Mouse (Mus musculus): ENCODE results near the gene Gria3.
A peak's percentile ranks its signal among the peaks of the same experiment; 100 is the strongest.

Gria3 gene

DNA sequence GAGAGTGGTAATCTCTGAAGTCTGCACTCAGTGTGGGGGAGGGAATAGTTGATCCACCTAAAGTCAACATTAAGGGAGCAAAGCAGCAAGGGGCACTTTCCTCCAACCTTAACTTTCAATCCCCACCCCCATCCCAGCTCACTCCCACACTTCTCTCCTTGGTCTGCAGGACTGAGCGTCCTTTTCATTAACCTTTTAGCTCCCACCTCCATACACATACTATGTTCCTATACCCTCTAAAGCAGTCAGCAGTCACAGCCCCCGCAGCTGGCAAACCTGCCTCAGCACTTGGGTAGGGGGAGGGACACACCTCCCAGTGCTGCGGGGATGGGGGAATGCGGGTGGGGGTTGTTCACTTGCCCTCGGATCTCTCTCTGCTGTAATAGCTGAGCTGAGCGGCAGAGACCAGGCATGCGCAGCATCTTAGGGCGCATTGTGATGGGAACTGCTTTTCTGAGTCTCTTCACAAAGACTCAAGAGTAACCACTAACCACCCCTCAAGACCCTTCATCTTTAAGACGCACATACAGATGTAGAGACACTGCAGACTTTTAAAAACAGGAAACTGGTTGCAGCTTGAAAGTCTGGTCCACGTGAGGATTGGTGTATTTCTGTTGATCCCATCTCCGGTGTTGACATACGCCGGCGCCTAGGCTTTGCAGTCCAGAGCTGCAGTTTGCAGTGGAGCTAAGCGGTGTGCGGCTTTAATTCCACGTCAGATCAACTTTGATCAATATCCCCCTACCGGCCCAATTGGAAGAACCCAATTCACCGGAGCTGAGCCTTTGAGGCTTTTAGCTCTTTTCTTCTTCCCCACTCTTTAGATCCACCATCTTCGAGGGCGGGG, at the start of gene Gria3:
TSS of gene Gria3 (plus strand) at position 797 of the 847 bp plus-strand sequence.
- peak; percentile 26 for DNase-seq (ENCODE audit: low read depth, low spot score)

DNA sequence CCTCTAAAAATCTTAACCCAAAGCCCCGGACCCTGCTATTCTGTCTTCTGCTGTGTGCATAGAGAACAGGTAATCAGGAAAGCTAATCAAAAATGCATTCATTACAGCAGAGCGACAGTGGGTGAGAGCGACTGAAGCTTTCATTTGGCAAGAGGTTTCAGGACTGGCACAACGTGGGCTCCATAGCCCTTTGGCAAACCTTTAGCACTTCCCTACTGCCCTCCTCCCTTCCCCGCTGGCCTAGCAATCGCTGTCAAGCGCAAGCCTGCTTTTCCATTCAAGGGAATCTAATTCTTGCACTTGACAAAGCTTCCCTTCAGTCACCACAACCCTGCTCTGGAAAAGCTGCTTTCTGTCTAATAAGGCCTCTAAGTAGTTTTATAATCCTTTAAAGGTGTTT, 13.6 kb upstream of the Gria3 start:
- no peak for DNase-seq (ENCODE audit: low read depth, low spot score)

DNA sequence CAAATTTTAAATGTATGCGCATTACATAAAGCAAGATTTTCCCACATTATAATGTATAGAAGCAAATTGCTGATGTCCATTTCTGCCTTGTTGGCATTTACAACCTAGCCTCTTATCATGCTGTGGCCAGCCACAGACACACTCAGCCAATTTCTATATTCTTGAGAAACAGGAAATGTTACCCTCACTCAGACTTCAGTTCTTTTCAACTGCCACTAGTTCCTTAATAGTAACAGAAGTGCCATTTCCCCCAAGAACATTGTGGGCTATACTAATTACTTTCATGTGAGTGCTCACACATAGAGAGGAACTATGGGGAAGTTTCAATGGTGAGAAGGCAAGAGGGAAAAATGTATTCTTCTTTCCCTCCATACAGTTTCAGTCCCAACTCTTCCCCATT, 11.6 kb upstream of the Gria3 start:
- no peak for DNase-seq (ENCODE audit: low read depth, low spot score)

DNA sequence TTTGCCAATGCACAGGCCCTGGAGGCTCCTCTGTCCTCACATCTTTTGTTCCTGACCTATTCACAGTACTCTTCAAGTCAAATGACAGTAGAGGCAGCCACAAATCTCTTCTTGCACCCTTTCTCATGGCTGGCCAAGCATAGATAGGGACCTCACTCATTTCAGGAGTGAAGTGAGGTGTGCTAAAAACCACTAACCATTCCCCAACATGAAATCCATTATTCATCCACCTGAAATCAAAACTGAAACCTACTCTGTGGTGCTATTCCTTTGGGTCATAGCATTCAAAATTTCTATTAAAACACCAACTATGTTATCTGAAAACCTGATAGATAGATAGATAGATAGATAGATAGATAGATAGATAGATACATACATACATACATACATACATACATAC, 2.2 kb upstream of the Gria3 start:
- no peak for DNase-seq (ENCODE audit: low read depth, low spot score)

DNA sequence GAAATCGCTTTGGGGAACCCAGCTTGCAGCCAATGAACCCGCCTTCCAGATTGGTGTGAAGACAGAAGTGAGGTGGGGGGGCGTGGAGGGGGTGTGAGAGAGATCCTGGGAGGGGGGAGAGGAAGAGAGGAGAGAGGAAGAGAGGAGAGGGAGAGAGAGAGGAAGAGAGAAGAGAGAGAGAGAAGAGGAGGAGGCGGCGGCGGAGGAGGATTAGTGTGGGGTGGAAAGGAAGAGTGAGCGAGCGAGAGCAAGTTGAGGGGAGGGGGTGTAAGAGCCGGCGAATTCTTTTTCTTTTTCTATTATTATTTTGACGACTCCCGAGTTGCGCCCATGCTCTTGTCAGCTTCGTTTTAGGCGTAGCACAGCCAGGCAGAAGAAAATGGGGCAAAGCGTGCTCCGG, 532 bp downstream of the Gria3 start:
- no peak for DNase-seq (ENCODE audit: low read depth, low spot score)

DNA sequence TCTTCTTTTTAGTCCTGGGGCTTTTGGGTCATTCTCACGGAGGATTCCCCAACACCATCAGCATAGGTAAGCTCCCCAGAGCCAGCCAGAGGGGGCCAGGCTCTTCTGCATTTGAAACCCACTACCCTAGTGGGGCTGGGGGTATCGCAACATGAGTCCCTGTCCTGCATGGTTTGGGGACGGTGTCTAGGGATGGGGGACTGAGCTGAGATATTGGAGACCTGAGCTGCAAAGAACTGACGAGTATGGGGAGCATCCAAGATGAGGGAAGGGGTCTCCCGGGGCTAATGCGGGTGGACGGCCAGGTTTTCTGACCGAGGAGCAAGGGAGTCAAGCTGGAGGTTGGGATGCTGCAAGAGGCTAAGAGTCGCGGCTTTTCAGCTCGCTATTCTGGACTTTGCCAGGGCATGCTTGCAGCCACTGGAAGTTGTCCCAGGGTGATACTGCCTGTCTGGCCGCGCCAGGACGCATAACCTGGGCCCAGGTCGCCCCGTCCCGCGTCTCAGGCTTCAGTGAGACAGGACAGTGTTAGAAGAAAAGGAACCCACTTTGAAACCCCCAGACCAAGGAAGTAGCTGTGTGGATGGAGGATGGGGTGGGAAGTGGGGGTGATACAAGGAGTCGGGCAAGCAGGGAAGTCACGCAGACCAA, 1.1 kb downstream of the Gria3 start:
- DNase-seq (ENCODE audit: low read depth, low spot score) = no peak

DNA sequence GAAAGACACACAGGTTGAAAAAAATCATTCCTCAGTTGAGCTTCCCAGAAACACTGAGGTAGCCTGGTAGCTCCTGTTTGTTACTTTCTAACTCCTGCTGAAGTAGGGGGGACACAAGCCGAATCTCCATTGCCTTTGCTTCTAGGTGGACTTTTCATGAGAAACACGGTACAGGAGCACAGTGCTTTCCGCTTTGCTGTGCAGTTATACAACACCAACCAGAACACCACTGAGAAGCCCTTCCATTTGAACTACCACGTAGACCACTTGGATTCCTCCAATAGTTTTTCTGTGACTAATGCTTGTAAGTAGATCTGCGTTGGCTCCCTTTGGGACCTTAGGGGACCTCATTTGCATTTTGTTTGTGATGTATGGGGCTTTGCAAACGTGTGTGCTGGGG, 2.0 kb downstream of the Gria3 start:
- DNase-seq (ENCODE audit: low read depth, low spot score) = no peak

DNA sequence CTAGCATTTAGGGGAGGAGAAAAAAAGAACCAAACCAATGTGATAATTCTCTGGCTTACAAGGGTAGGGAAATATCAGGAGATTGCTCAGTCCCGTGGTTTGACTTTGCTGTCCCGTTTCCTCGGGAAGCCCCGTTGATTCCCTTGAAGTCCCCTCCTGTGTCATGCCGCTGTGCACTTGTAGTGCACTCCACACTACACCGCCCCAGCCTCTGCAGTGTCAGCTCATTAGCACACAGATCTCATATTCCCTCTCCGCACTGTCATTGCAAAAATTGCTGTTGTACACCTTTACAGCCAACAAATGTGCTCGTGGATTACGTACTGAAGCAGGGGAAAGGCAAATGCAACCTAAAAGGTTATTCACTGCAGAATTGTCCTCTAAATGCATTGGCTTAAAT, 5.6 kb downstream of the Gria3 start:
- DNase-seq (ENCODE audit: low read depth, low spot score) = no peak

DNA sequence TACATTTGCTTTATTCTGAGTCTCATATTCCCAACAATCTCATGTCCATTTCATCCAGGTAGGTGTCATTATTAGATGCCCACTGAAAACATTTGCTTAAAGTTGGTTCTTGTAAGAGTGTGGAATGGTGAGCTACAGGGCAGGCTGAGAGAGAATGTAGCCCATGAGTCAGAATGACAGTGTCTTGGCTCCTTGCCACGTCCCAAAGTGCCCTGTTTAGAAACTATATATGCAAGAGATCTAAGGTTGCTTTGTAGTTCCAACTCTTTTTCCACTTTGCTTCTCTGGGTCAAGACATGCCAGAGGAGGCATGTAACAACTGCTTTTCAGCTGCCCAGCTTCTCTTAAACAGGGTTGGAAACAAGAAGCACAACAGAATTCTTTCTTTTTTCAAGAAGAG, 9.1 kb downstream of the Gria3 start:
- no peak for DNase-seq (ENCODE audit: low read depth, low spot score)

DNA sequence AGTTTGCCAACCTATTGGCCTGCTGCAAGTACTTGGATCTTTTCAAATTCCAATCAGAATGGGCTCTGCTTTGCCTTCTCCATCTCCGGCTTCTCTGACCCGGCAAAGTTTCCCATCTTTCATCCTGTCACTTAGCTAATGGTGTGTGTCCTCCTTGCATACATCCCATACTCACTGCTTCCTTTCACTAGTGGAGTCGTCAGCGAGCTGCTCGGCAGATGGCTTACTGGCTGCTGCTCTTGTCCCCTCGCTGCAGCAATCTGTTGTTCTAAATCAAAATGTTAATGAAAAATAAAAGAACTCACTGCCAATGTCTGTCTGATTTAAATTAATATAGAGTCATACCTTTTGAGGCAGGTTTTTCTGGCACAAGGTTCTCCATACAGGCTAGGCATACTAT, 25.0 kb downstream of the Gria3 start:
- DNase-seq (ENCODE audit: low read depth, low spot score) = no peak

DNA sequence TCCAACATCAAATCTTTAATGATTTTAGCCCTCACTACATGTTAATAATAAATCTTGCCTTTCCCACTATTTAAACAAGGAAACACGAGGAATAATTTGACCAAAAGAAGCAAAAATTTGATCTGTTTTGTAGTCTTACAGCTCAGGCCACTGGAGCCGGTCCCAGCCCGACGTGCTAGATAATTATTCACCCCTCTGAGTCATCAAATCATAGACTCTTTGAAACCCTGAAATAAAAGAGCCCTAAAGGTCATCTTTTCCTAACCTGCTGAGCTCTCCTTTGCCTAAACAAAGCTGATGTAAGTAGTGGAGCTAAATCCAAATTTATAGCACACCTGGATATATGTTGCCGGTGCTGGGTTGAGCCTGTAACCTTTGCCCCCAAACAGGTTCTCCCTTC, 27.4 kb downstream of the Gria3 start:
- DNase-seq (ENCODE audit: low read depth, low spot score) = no peak

DNA sequence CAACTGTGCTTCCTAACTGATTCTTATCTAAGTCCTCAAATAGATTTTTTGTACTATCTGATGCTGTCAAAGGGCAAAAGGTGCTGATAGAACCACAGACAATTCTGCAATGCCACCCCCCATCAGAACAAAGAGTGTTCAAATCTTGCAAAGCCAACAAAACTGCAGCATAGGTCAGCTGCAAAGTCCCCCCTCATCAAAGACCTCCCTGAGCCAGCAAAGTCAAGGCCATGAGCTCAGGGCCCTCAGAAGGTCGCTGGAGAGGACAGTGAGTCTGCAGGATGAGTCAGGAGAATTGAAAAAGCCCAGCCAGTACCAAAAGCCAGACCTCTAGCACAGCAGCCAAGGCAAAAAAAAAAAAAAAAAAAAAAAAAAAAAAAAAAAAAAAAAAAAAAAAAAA, 34.9 kb downstream of the Gria3 start:
- no peak for DNase-seq (ENCODE audit: low read depth, low spot score)

DNA sequence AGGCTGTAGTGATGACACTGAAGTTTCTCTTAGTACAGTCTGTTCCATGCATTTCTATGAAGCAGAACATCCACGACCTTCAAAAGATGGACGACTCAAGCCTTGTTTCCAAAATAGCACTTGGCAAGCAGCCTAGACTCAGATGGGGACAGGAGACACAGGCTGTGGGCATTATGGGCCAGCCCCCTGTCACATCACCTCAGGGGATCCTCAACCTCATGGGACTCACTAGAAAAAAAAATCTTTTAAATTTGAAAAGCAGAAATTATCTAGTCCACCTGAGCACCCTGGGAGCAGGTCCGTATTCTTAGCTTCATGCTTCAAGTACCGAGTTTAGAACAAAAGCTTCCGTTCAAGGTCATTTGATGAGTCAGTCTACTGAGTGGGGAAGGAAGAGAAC, 38.2 kb downstream of the Gria3 start:
- no peak for DNase-seq (ENCODE audit: low read depth, low spot score)

DNA sequence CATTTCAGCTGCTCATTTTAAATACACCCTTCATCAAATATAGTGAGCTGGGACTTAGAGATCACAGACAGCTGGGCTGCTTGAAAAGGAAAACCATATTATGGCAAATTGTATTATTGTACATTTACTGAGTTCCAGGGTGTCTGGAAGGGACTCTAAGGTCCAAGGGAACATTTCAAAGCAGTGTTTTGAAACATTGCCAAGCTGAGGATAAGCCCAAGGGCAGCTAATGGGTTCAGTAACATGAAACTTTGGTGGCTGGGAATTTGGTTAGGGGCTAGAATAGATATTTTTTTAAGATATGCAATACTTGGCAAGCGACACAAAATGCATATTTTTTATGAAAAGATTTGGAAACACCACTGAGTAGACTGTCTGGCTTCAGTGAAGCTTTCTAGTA, 48.2 kb downstream of the Gria3 start:
- no peak for DNase-seq (ENCODE audit: low read depth, low spot score)

DNA sequence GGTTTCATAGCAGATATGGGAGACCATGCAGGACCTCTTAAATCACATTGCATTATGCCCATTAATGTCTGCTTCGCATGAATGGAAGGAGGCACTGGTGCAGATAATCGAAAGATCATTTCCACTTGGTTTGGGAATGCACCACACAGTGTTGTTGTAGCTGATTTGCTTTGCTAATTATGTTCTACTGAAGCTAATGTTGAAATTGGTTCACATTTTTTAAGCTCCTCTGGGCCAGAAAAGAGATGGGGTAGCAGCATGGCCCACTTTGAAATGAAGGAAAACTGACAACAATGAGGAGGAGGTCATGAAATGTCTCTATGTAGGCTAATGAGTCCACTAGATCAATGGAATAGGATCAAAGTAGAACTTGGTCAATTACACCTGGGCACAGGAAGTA, 76.8 kb downstream of the Gria3 start:
- no peak for DNase-seq (ENCODE audit: low read depth, low spot score)

DNA sequence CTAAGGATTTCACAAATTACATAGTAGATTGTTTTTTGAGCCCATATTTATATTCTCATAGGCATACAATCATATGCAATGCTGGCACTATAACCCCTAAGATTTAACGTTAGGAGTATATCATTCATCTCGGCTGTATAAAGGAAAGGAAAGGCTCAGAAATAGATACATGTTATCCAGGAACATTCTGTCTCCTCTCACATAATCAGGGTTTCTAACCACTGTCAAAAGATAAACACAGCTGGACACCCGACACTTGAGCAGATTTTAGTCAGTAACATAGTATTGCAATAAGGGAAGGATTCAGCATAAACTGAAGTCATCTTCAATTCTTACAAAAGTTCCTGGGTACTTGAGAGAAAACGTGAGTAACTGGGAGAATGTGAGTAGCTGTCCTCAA, 95.9 kb downstream of the Gria3 start:
- no peak for DNase-seq (ENCODE audit: low read depth, low spot score)

DNA sequence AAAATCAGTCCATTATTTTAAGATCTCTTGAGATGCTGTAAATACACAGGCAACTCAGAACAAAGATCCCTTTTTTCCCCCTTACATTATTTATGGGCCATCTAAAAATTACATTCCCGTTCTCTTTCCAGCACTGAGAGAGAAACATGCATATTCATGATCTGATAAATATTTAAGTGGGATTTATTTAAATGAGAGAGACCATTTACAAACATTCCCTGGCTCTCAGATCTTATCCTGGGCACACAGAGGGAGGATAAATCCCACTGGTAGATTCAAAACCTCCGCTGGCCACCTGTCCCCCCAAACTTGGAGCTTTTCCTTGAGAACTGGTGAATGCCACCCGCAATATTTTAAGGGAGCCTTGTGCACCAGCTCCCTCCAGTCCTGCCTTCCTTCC, 104.7 kb downstream of the Gria3 start:
- DNase-seq (ENCODE audit: low read depth, low spot score) = no peak

DNA sequence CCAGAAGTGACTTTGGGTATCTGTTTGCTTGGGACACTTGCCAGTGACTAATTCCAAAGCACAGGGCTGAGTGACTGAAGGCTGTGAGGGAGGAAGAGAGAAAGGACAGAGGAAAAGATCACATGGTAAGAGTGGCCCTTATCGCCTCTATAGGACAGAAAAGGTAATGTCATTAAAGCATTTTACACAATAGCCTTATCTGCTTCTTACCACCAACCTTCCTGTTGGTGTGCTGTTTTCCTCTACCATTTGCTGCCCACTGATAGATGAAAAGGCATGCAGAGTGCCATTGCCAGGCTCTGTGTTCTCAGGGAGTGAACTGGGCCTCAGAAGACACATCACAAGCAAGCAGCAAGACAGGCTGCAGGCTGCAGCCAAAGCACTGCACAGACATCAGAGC, 107.3 kb downstream of the Gria3 start:
- DNase-seq (ENCODE audit: low read depth, low spot score) = no peak

DNA sequence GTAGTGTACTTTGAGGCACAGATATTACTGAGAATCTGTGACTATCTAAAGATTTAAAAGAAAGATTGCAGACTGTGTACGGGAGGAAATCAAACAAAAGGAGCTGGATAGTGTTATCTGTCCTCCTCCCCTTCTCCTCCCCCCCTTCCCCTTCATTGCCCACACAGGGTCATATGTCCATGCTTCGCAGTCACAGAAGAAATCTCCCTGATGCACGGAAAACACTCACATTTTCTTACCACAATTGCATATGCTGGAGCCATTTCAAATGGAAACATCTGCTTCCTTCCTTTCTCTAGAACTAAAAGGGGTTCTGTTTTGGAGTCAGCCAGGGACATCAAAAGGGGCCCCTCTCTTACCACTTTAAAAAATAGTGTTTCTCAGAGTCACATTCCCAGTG, 114.3 kb downstream of the Gria3 start:
- DNase-seq (ENCODE audit: low read depth, low spot score) = no peak

DNA sequence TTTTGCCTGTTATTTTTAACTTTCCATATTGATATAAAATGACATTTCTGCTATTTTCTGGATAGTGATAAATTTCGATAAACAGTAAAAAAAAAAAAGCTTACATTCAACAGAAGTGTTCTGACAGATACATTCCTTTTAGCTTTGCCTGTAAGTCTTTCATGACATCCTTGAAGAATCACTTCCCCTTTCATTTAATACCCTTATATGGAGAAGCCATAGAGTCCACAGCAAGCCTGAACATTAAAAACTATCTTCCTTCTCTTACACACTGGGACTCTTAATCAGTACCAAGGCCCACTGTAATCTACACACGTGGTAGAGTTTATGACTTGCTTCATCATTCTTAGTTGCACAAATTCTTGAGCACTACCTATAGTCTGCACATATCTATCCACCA, 131.9 kb downstream of the Gria3 start:
- no peak for DNase-seq (ENCODE audit: low read depth, low spot score)

DNA sequence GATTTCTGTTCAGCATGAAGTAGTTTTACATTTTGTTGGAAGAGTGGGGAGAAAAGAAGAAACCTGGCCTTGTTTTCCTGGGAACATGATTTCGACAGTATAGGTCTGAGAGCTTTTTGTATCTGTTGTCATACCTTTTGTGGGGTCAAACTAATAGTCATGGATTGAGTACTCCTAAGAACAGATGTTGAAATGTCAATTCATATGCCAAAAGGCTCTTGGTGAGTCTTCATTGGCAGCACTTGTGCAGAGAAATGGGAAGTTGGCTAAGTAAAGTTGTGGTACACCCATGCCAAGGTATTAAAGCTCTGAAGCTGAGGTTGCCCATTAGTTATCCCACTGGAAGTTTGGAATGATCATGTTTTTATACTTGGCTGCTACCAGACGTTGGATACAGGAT, 135.2 kb downstream of the Gria3 start:
- DNase-seq (ENCODE audit: low read depth, low spot score) = no peak

DNA sequence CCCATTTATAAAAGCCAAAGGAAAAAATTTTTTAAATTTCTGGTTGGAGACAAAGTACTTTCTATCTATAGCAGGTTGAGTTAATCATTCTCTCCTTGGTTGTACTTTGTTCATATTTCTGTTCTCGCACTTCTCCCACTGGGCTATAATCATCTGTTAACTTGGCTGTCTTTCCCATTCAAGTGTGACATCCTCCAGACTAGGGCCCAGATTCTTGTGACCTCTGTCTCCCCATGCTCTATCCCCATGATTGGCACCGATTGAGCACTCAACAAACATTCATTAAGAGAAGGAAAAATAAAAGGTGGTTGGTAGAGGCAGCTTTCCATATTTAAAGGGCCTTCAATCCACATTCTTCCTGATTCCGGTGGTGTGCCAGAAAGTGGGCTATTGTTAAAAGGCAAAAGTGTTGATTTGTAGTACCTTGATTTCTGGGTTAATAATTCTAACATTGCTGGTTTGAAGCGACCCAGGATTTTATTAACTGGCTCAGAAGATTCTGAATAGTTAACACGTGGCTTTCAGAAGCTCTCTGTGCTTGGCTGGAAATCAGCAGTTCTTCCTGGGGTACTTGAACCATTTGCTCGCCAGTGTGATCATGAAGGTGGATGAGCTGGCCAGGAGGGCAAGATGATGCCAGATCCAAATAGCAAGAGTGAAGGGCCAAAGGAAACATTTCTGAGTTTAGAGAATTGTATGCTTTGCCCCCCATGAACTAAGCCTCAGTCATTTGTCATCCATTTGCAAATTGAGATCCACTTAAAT, 161.8 kb downstream of the Gria3 start:
- no peak for DNase-seq (ENCODE audit: low read depth, low spot score)

DNA sequence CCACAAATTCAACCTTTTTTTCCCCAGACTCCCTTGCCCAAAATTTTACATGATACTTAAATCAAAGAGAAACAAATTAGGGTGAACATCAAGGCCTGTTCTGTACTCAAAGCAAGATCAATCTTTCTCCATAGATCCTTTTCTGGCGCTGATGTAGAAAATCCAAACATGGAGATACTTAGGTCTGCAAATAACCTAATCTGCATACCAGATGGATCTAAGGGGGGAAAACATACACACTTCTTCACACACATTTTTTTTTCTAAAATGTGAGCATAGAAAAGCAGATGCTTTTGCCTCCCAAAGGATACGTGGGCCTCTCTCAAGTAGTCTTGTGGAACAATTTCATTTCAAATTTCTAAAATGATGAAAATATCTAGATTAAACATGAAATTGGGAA, 164.2 kb downstream of the Gria3 start:
- DNase-seq (ENCODE audit: low read depth, low spot score) = no peak

All from forelimb bud, embryonic 11.5 days (tissue).